Mouse (Mus musculus): Measurements from ENCODE around the gene Mgea5. TPM values are rescaled to one million over a fixed set of nuclear protein-coding genes. Genes with fewer than 3 reads are reported as not detected.

Mgea5 gene
- polyA plus RNA-seq, 1 experiment from 2014 or later, result 67.8 TPM

- 76% methylated on average over 13 of the region's 13 CpGs for WGBS
- no peak overlapping the region for H3K4me3 ChIP-seq (ENCODE audit: low read length)
- no peaks in the 10 kb centered on the region for H3K27me3 ChIP-seq (ENCODE audit: control insufficient read depth, insufficient read depth, low read length)
- peak; percentile 30; the same call in 1 of the 2 replicates for ATAC-seq (ENCODE audit: low FRiP score, low TSS enrichment)
- H3K4me1 ChIP-seq (ENCODE audit: control insufficient read depth, insufficient read depth, low read length), result peaks cover 3% of the 10 kb centered on the region; the same call in 1 of the 2 replicates
- no peaks in the 10 kb centered on the region for H3K36me3 ChIP-seq (ENCODE audit: control insufficient read depth, insufficient read depth, low read length)
- no peaks in the 10 kb centered on the region for H3K9me3 ChIP-seq (ENCODE audit: control insufficient read depth, low read length)
- no peak overlapping the region for H3K4me2 ChIP-seq (replicated peaks; ENCODE audit: low read depth, low read length)
- H3K27ac ChIP-seq (ENCODE audit: low read depth, low read length), result peak overlapping the region; percentile 8; the same call in 1 of the 2 replicates
- no peak overlapping the region for H3K9ac ChIP-seq (ENCODE audit: low read depth, low read length)
Observed at GRCm38 (mm10) chr19:45789888-45790874, 6.5 kb upstream of the Mgea5 start.

- no peaks in the 10 kb centered on the region for H3K9me3 ChIP-seq (ENCODE audit: control insufficient read depth, low read length)
- H3K27me3 ChIP-seq (ENCODE audit: control insufficient read depth, insufficient read depth, low read length), result no peaks in the 10 kb centered on the region
- 15% methylated on average over 7 of the region's 7 CpGs for WGBS
- no peak overlapping the region for H3K4me3 ChIP-seq (ENCODE audit: low read length)
- no peaks in the 10 kb centered on the region for H3K36me3 ChIP-seq (ENCODE audit: control insufficient read depth, insufficient read depth, low read length)
- peaks cover 3% of the 10 kb centered on the region; the same call in 1 of the 2 replicates for H3K4me1 ChIP-seq (ENCODE audit: control insufficient read depth, insufficient read depth, low read length)
- no peak overlapping the region; the same call in 1 of the 2 replicates for H3K27ac ChIP-seq (ENCODE audit: low read depth, low read length)
- peak; percentile 58 for ATAC-seq (ENCODE audit: low FRiP score, low TSS enrichment)
- H3K9ac ChIP-seq (ENCODE audit: low read depth, low read length), result no peak overlapping the region
- no peak overlapping the region for H3K4me2 ChIP-seq (replicated peaks; ENCODE audit: low read depth, low read length)
Observed at GRCm38 (mm10) chr19:45789365-45789764, 5.7 kb upstream of the Mgea5 start.

GRCm38 (mm10) chr19:45788337-45788736 is 4.7 kb upstream of the Mgea5 start:
- ATAC-seq (ENCODE audit: low FRiP score, low TSS enrichment), result no peak
- 82% methylated on average over 4 of the region's 4 CpGs for WGBS
- no peak overlapping the region for H3K4me2 ChIP-seq (replicated peaks; ENCODE audit: low read depth, low read length)
- no peaks in the 10 kb centered on the region for H3K27me3 ChIP-seq (ENCODE audit: control insufficient read depth, insufficient read depth, low read length)
- no peak overlapping the region for H3K4me3 ChIP-seq (ENCODE audit: low read length)
- no peaks in the 10 kb centered on the region for H3K36me3 ChIP-seq (ENCODE audit: control insufficient read depth, insufficient read depth, low read length)
- no peaks in the 10 kb centered on the region for H3K9me3 ChIP-seq (ENCODE audit: control insufficient read depth, low read length)
- H3K27ac ChIP-seq (ENCODE audit: low read depth, low read length), result no peak overlapping the region
- peaks cover 6% of the 10 kb centered on the region; the same call in 1 of the 2 replicates for H3K4me1 ChIP-seq (ENCODE audit: control insufficient read depth, insufficient read depth, low read length)
- no peak overlapping the region for H3K9ac ChIP-seq (ENCODE audit: low read depth, low read length)

- Histone ChIP-seq H3K27me3 (ENCODE audit: control insufficient read depth, insufficient read depth, low read length) (no peaks in the 10 kb centered on the region), H3K4me2 (replicated peaks; ENCODE audit: low read depth, low read length) (no peak overlapping the region), H3K36me3 (ENCODE audit: control insufficient read depth, insufficient read depth, low read length) (no peaks in the 10 kb centered on the region), H3K4me1 (ENCODE audit: control insufficient read depth, insufficient read depth, low read length) (peaks cover 3% of the 10 kb centered on the region; the same call in 1 of the 2 replicates), H3K9ac (ENCODE audit: low read depth, low read length) (no peak overlapping the region), H3K9me3 (ENCODE audit: control insufficient read depth, low read length) (no peaks in the 10 kb centered on the region), H3K4me3 (ENCODE audit: low read length) (no peak overlapping the region), H3K27ac (ENCODE audit: low read depth, low read length) (no peak overlapping the region)
- ATAC-seq (ENCODE audit: low FRiP score, low TSS enrichment), result no peak
- WGBS, result 76% methylated on average over 3 of the region's 3 CpGs
Observed at GRCm38 (mm10) chr19:45787450-45787849, 3.8 kb upstream of the Mgea5 start.

- Histone ChIP-seq H3K4me3 (ENCODE audit: low read length) (no peak overlapping the region), H3K4me1 (ENCODE audit: control insufficient read depth, insufficient read depth, low read length) (peaks cover 14% of the 10 kb centered on the region), H3K36me3 (ENCODE audit: control insufficient read depth, insufficient read depth, low read length) (no peaks in the 10 kb centered on the region; the same call in 1 of the 2 replicates), H3K27me3 (ENCODE audit: control insufficient read depth, insufficient read depth, low read length) (no peaks in the 10 kb centered on the region), H3K9me3 (ENCODE audit: control insufficient read depth, low read length) (no peaks in the 10 kb centered on the region), H3K9ac (ENCODE audit: low read depth, low read length) (no peak overlapping the region), H3K27ac (ENCODE audit: low read depth, low read length) (no peak overlapping the region), H3K4me2 (replicated peaks; ENCODE audit: low read depth, low read length) (no peak overlapping the region)
- 34% methylated on average over 3 of the region's 3 CpGs for WGBS
- no peak for ATAC-seq (ENCODE audit: low FRiP score, low TSS enrichment)
Observed at GRCm38 (mm10) chr19:45785470-45785869, 1.8 kb upstream of the Mgea5 start.

GRCm38 (mm10) chr19:45783933-45784576 is 418 bp upstream of the Mgea5 start:
- 28% methylated on average over 17 of the region's 17 CpGs for WGBS
- peak overlapping the region; percentile 86 for H3K9ac ChIP-seq (ENCODE audit: low read depth, low read length)

GRCm38 (mm10) chr19:45782315-45783001 is 1.2 kb downstream of the Mgea5 start:
- H3K9ac ChIP-seq (ENCODE audit: low read depth, low read length), result peak overlapping the region; percentile 86
- H3K9me3 ChIP-seq (ENCODE audit: control insufficient read depth, low read length), result no peaks in the 10 kb centered on the region
- peak overlapping the region; percentile 76 for H3K4me3 ChIP-seq (ENCODE audit: low read length)
- peak overlapping the region; percentile 44 for H3K4me2 ChIP-seq (replicated peaks; ENCODE audit: low read depth, low read length)
- H3K27ac ChIP-seq (ENCODE audit: low read depth, low read length), result peak overlapping the region; percentile 97
- WGBS, result under 1% methylated on average over 36 of the region's 36 CpGs
- no peaks in the 10 kb centered on the region for H3K27me3 ChIP-seq (ENCODE audit: control insufficient read depth, insufficient read depth, low read length)
- H3K4me1 ChIP-seq (ENCODE audit: control insufficient read depth, insufficient read depth, low read length), result peaks cover 14% of the 10 kb centered on the region
- peaks cover 26% of the 10 kb centered on the region for H3K36me3 ChIP-seq (ENCODE audit: control insufficient read depth, insufficient read depth, low read length)
- ATAC-seq (ENCODE audit: low FRiP score, low TSS enrichment), result peak; percentile 68

More at GRCm38 (mm10) chr19:45783933-45784576, 418 bp upstream of the Mgea5 start:
- Histone ChIP-seq H3K4me2 (replicated peaks; ENCODE audit: low read depth, low read length) (peak overlapping the region; percentile 70), H3K27me3 (ENCODE audit: control insufficient read depth, insufficient read depth, low read length) (no peaks in the 10 kb centered on the region), H3K9me3 (ENCODE audit: control insufficient read depth, low read length) (no peaks in the 10 kb centered on the region), H3K4me1 (ENCODE audit: control insufficient read depth, insufficient read depth, low read length) (peaks cover 14% of the 10 kb centered on the region), H3K27ac (ENCODE audit: low read depth, low read length) (peak overlapping the region; percentile 65; the same call in 1 of the 2 replicates), H3K36me3 (ENCODE audit: control insufficient read depth, insufficient read depth, low read length) (peaks cover 10% of the 10 kb centered on the region), H3K4me3 (ENCODE audit: low read length) (peak overlapping the region; percentile 76)
- no peak for ATAC-seq (ENCODE audit: low FRiP score, low TSS enrichment)

GRCm38 (mm10) chr19:45781676-45782075 is 2.0 kb downstream of the Mgea5 start:
- Histone ChIP-seq H3K27me3 (ENCODE audit: control insufficient read depth, insufficient read depth, low read length) (no peaks in the 10 kb centered on the region), H3K9me3 (ENCODE audit: control insufficient read depth, low read length) (no peaks in the 10 kb centered on the region), H3K36me3 (ENCODE audit: control insufficient read depth, insufficient read depth, low read length) (peaks cover 33% of the 10 kb centered on the region), H3K4me3 (ENCODE audit: low read length) (peak overlapping the region; percentile 76), H3K9ac (ENCODE audit: low read depth, low read length) (peak overlapping the region; percentile 86; the same call in 1 of the 2 replicates), H3K27ac (ENCODE audit: low read depth, low read length) (no peak overlapping the region), H3K4me1 (ENCODE audit: control insufficient read depth, insufficient read depth, low read length) (peaks cover 14% of the 10 kb centered on the region), H3K4me2 (replicated peaks; ENCODE audit: low read depth, low read length) (peak overlapping the region; percentile 44)
- ATAC-seq (ENCODE audit: low FRiP score, low TSS enrichment), result no peak
- 61% methylated on average over 8 of the region's 8 CpGs for WGBS

All from kidney, embryonic 14.5 days (tissue).